Mouse (Mus musculus) spleen, adult 2 months (tissue): ENCODE measurements around the gene Nfil3.

Experiments used
- CTCF ChIP-seq: fragments of 200-500 bp; IDR thresholded peaks from 2 replicates; pipeline ENCODE4 v1.5.1; 2011; ENCODE audit warnings: mild to moderate bottlenecking, inconsistent platforms; ENCODE audit not compliant: insufficient read depth, insufficient read length, insufficient replicate concordance; ENCODE audit errors: extremely low read depth
- POLR2A ChIP-seq: fragments of 200-500 bp; IDR thresholded peaks from 2 replicates; pipeline ENCODE4 v1.6.1; 2011; ENCODE audit warnings: low read depth, low read length, inconsistent platforms

GRCm38 (mm10) chr13:52919790-52920352, 61.0 kb downstream of the Nfil3 start:
- TF ChIP-seq CTCF, result no peak
- TF ChIP-seq POLR2A, result no peak
